Mouse (Mus musculus) regulatory T cell (primary cell): ENCODE results near the gene Slco4a1.

Experiments
- in situ Hi-C: fragments of 300-600 bp; cut with MboI, MseI; formaldehyde crosslinking; loops from one replicate; pipeline ENCODE4 v1.15.1; 2025; ENCODE audit warnings: high pct_unique_total_duplicates

The Slco4a1 gene

GRCm38 (mm10) chr2:180501217-180501967 lies 45.3 kb downstream of the Slco4a1 start:
- in situ Hi-C loops, result no loop called here

GRCm38 (mm10) chr2:180506281-180506680 lies 50.2 kb downstream of the Slco4a1 start:
- in situ Hi-C loops, result no loop called here

DNA sequence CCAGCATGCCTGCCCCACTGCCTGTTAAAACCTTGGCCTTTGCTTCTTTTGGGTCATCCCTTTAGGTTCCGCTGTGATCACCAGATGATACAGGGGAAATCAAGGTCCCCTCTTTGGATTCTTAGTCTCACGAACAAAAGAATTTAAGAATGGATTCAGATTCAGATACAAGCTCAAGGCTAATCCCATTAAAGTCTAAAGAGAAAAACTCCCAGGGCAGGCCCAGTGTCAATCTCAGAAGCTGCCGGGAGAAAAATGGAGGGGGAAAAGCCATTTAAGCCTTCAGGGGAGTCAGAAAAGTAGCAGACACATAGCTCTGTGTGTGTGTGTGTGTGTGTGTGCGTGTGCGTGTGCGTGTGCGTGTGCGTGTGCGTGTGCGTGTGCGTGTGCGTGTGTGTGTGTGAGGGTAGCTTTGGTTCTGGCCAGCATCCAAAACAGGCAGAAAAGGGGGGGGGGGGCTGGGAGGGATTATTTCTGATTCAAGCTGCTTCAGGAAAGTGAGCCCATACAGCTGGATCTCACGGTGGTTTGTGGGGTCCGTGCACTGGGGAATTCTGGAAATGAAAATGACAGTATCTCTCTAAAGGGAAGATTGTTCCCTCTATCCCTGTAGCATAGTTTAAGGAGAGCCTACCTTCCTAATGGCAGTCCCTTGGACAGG lies 52.5 kb downstream of the Slco4a1 start:
- in situ Hi-C loops, result no loop called here

GRCm38 (mm10) chr2:180510867-180511266 lies 54.8 kb downstream of the Slco4a1 start:
- in situ Hi-C loops, result no loop called here

GRCm38 (mm10) chr2:180511875-180512661 lies 56.0 kb downstream of the Slco4a1 start:
- in situ Hi-C loops, result no loop called here

- in situ Hi-C loops, result no loop called here
Measured at GRCm38 (mm10) chr2:180513019-180513418, 57.0 kb downstream of the Slco4a1 start.

- in situ Hi-C loops, result no loop called here
Measured at GRCm38 (mm10) chr2:180513835-180514234, 57.8 kb downstream of the Slco4a1 start.

GRCm38 (mm10) chr2:180521437-180522221 lies 65.6 kb downstream of the Slco4a1 start:
- in situ Hi-C loops, result no loop called here

DNA sequence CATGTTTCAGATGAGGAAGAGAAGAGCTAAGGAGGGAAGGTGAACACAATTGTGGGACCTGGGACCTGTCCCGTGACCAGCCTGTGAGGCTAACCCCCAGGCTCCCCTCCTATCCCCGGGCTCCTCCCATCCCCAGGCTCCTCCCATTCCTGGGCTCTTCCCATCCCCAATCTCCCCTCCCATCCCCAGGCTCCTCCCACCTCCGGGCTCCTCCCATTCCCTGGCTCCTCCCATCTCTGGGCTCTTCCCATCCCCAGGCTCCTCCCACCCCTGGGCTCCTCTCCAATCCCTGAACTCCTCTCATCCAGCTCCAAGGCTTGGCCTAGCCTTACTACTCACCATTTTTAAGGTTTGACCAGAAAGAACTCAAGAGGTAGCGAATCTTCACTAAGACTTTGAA lies 66.8 kb downstream of the Slco4a1 start:
- in situ Hi-C loops, result no loop called here
